Mouse (Mus musculus) frontal cortex, postnatal 14 days (tissue): ENCODE measurements around the gene Hyal3.
A peak's percentile ranks its signal among the peaks of the same experiment; 100 is the strongest.

Experiments used
- DNase-seq, 2 experiments: peaks; one replicate each; pipeline ENCODE4 v3.0.0; 2022; ENCODE audit warnings: low spot score in 2 of 2

Gene Hyal3

DNA sequence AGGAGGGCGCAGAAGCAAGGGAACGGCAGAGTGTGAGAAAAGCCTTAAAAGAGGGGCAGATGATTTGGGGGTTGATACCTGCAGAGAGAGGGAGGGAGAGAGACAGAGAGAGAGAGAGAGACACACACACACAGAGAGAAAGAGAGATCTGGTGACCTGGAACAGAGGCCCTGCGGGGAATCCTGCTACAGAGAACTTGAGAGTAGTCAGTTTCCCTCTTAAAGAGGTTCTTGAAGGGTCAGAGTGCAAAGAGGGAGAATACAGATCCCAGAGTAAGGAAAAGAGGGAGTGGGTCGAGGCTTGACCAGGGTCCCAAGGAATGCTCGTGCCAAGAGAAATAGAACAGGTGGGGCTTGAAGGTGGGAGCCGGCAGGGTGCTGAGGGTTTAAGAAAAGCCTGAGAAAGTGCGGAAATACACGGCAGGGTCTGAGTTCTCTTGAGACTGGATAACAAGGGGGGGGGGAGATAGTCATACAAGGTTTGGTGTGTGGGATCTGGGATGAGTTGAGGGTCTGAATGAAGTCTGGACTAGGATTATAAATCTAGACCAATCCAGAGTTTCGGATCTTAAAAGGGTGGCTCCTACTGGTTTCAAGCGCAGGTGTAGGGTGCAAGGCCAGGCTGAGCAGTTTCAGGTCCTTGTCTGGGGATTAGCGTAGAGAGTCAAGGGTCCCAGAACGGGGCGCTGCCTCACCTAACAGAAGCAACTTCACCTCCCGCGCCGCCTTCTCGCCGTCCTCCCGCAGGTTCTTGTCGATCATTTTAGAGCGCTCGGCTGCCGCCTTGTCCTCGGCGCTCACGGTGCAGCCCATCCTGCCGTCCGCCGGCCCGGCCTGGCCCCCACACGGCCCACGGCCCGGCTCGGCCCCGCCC, 54.0 kb downstream of the Hyal3 start:
- no peak for DNase-seq

DNA sequence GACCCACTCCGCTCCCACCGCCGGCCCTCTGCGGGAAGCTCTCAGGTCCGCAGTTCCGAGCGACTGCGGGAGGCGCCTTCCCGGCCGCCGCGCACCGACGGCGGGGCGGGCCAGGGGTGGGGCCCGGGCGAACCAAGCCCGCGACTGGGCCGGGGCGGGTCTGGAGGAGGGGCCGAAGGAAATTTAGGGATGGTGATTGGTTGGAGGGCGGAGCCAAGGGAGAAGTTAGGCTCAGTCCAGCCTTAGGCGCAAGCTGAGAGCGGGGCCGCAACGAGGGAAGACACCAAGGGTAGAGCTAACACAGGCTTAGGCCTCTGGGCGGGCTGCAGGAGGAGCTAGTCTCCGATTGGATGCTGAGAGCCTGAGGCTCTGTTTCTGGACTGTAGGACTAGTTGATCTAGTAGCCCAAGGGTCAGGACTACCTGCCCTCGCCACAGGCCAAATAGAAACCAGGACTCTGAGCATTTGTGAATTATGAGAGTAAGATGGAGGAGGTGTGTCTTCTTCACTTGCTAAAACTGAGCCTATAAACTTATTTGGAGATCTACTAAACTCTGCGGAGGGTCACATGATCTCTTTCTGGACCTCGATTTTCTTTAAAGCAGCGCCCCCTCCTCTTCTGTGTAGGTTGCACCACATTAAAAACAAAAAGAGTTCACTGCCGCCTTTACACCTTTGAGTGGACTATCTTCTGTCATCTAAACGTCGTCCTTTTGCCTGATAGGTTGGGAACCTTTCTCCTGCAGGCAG, 54.8 kb downstream of the Hyal3 start, which contains the start of gene Gnai2:
Gene Gnai2, minus strand, starts transcription at position 89 of the 750 bp plus-strand sequence.
- DNase-seq: peak; percentile 90 to 91
